Mouse (Mus musculus) testis, adult 2 months (tissue): ENCODE measurements at regions not wholly inside any gene's neighbourhood (a gene's known extent, or its start where the extent isn't known, plus 50 kb on each side); places are given as distances from the start of the nearest gene placed in this dataset.

Experiments used
- CTCF ChIP-seq: fragments of 200-500 bp; IDR thresholded peaks from 2 replicates; pipeline ENCODE4 v1.5.1; 2012; ENCODE audit warnings: low read depth, mild to moderate bottlenecking, inconsistent platforms, low read length, moderate library complexity; ENCODE audit not compliant: control insufficient read depth, insufficient read depth, insufficient replicate concordance
- POLR2A ChIP-seq: fragments of 200-500 bp; IDR thresholded peaks from 2 replicates; pipeline ENCODE4 v1.6.1; 2012; ENCODE audit warnings: low read depth, mild to moderate bottlenecking, inconsistent platforms, low read length, moderate library complexity; ENCODE audit not compliant: control insufficient read depth

- TF ChIP-seq CTCF (no peak), POLR2A (no peak)
These were observed 183.5 kb downstream of the Pten start for GRCm38 (mm10) chr19:32940806-32941205.
